Mouse (Mus musculus): Measurements from ENCODE around the gene Mrpl11. TPM values are rescaled to one million over a fixed set of nuclear protein-coding genes. Genes with fewer than 3 reads are reported as not detected.

The Mrpl11 gene
- 7.8 and 9.4 TPM in 2 replicates for total RNA-seq (2023)

GRCm38 (mm10) chr19:4961928-4962601 is at the start of gene Mrpl11:
TSS of gene Mrpl11 (plus strand) at chr19:4962147.

GRCm38 (mm10) chr19:4927904-4928531 is 33.9 kb upstream of the Mrpl11 start, which contains the start of gene Dpp3:
TSS of gene Dpp3 (minus strand) at chr19:4928287.

GRCm38 (mm10) chr19:4942551-4943252 is 19.2 kb upstream of the Mrpl11 start, which contains the start of gene Peli3:
TSS of gene Peli3 (minus strand) at chr19:4943127.

GRCm38 (mm10) chr19:4990256-4990625 is 28.3 kb downstream of the Mrpl11 start, which contains the start of gene Npas4:
TSS of gene Npas4 (minus strand) at chr19:4990316.

Other genes starting within 250 kb of the Mrpl11 start
- 10.2 and 11.6 TPM in 2 replicates for gene Rbm4b, start 205.7 kb upstream of the Mrpl11 start, total RNA-seq (2023)
- 38.2 and 43.7 TPM in 2 replicates for gene Rbm4, start 168.2 kb upstream of the Mrpl11 start, total RNA-seq (2023)
- 11.1 and 17.9 TPM in 2 replicates for gene Gm21992, start 150.5 kb upstream of the Mrpl11 start, total RNA-seq (2023)
- gene Rbm14, start 150.5 kb upstream of the Mrpl11 start, total RNA-seq (2023) = 35.2 and 39.3 TPM in 2 replicates
- gene Ccs, start 122.8 kb upstream of the Mrpl11 start, total RNA-seq (2023) = 8.4 and 9.7 TPM in 2 replicates
- not detected in 2 replicates for gene Ccdc87, start 122.8 kb upstream of the Mrpl11 start, total RNA-seq (2023)
- gene Ctsf, start 107.0 kb upstream of the Mrpl11 start, total RNA-seq (2023) = 0.92 and 1.1 TPM in 2 replicates
- gene Actn3, start 84.2 kb upstream of the Mrpl11 start, total RNA-seq (2023) = not detected in 2 replicates
- gene Zdhhc24, start 83.5 kb upstream of the Mrpl11 start, total RNA-seq (2023) = 2.9 and 5.0 TPM in 2 replicates
- 0.29 TPM in 1 of 2 replicates, not detected in the other for gene Bbs1, start 55.5 kb upstream of the Mrpl11 start, total RNA-seq (2023)
- 49.8 and 60.7 TPM in 2 replicates for gene Dpp3, start 33.9 kb upstream of the Mrpl11 start, total RNA-seq (2023)
- not detected in 2 replicates for gene Peli3, start 19.0 kb upstream of the Mrpl11 start, total RNA-seq (2023)
- gene Npas4, start 28.2 kb downstream of the Mrpl11 start, total RNA-seq (2023) = not detected in 2 replicates
- gene Slc29a2, start 61.7 kb downstream of the Mrpl11 start, total RNA-seq (2023) = 0.88 and 2.3 TPM in 2 replicates
- 3.5 and 3.9 TPM in 2 replicates for gene B4gat1, start 76.7 kb downstream of the Mrpl11 start, total RNA-seq (2023)
- gene AC124502.3, start 76.7 kb downstream of the Mrpl11 start, total RNA-seq (2023) = 0.32 TPM in 1 of 2 replicates, not detected in the other
- 48.6 and 55.1 TPM in 2 replicates for gene Brms1, start 79.2 kb downstream of the Mrpl11 start, total RNA-seq (2023)
- 1.6 and 3.1 TPM in 2 replicates for gene Rin1, start 88.3 kb downstream of the Mrpl11 start, total RNA-seq (2023)
- gene Cd248, start 105.9 kb downstream of the Mrpl11 start, total RNA-seq (2023) = not detected in 2 replicates
- gene Tmem151a, start 123.4 kb downstream of the Mrpl11 start, total RNA-seq (2023) = 0.13 and 0.14 TPM in 2 replicates
- gene Yif1a, start 126.4 kb downstream of the Mrpl11 start, total RNA-seq (2023) = 10.0 and 14.1 TPM in 2 replicates
- 0.93 and 1.0 TPM in 2 replicates for gene Cnih2, start 136.4 kb downstream of the Mrpl11 start, total RNA-seq (2023)
- gene Rab1b, start 144.9 kb downstream of the Mrpl11 start, total RNA-seq (2023) = 130 and 138 TPM in 2 replicates
- gene Klc2, start 156.4 kb downstream of the Mrpl11 start, total RNA-seq (2023) = 10.9 and 15.3 TPM in 2 replicates

Measured in neutrophil, adult 65 days (primary cell).